Mouse (Mus musculus) intestine, embryonic 15.5 days (tissue): ENCODE results near the gene Hist1h3a. TPM values are rescaled to one million over a fixed set of nuclear protein-coding genes. Genes with fewer than 3 reads are reported as not detected.

ENCODE experiments used
- ATAC-seq: fragments of 200-750 bp; cut with Nextera tagmentation; 2 replicates; pipeline ENCODE4 v1.8.0; 2017; ENCODE audit warnings: moderate TSS enrichment, moderate library complexity
- H3K27ac ChIP-seq: fragments of 300-500 bp; sonication (generic); 2 replicates; pipeline ENCODE4 v1.5.1; 2015; ENCODE audit warnings: mild to moderate bottlenecking, inconsistent platforms
- H3K27me3 ChIP-seq: fragments of 300-500 bp; sonication (generic); replicated peaks from 2 replicates; pipeline ENCODE4 v1.6.1; 2015; ENCODE audit warnings: inconsistent platforms
- H3K36me3 ChIP-seq: fragments of 300-500 bp; sonication (generic); 2 replicates; pipeline ENCODE4 v1.6.1; 2015; ENCODE audit warnings: inconsistent platforms
- H3K4me1 ChIP-seq: fragments of 300-500 bp; sonication (generic); replicated peaks from 2 replicates; pipeline ENCODE4 v1.6.1; 2015; ENCODE audit warnings: inconsistent platforms
- H3K4me2 ChIP-seq: fragments of 300-500 bp; sonication (generic); replicated peaks from 2 replicates; pipeline ENCODE4 v1.6.1; 2015; ENCODE audit warnings: mild to moderate bottlenecking, inconsistent platforms
- H3K4me3 ChIP-seq: fragments of 300-500 bp; sonication (generic); replicated peaks from 2 replicates; pipeline ENCODE4 v1.5.1; 2015; ENCODE audit warnings: inconsistent platforms
- H3K9ac ChIP-seq: fragments of 300-500 bp; sonication (generic); 2 replicates; pipeline ENCODE4 v1.6.1; 2015; ENCODE audit warnings: inconsistent platforms
- H3K9me3 ChIP-seq: fragments of 300-500 bp; sonication (generic); 2 replicates; pipeline ENCODE4 v1.6.1; 2016; ENCODE audit warnings: inconsistent platforms
- WGBS: fragments of 180-500 bp; shearing (Covaris S2); methylation state at CpG from one replicate; pipeline ENCODE4 v1.1.7; 2015; 5-methylcytosine and 5-hydroxymethylcytosine counted together
- polyA plus RNA-seq: library from polyadenylated mRNA; unstranded; fragments of >200 nt; fragmentation: Nextera tagmentation; extraction: Ambion mirVana; gene quantifications from 2 replicates; pipeline ENCODE4 v1.2.1, GENCODE M21; 2015

The Hist1h3a gene
- polyA plus RNA-seq, 1 experiment from 2014 or later: 6.4 TPM

DNA sequence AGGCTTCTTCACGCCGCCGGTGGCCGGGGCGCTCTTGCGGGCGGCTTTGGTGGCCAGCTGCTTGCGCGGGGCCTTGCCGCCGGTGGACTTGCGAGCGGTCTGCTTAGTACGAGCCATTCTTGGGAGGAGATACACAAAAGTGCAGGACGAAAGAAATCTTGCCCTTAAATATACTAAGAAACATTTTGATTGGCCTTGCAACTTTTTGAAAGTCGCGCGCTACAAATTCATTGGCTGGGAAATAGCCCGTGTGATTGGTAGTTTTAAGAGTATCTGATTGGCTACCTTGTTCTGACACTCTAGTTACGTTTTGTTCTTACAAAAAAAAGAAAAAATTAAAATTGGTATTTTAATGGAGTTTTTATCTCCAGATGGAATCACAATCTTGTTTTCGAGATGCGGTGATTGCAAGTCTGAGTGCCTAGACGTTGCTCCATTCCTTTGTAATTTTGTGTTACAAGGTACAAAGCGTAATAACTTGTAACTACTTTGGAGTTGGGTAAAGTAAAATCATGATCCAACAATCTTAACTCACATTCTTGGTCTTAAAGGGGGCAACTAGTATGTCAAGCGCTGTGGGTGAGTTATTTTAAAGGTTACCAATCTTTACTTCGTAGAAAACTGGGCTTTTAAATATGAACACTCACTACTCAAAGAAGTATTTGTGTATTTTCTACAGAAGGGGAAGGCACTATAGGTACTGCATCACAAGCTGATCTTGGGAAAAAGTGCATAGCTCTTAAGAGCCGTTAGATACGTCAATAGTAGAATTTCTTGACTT is 16.6 kb downstream of the Hist1h3a start, which contains the start of gene Hist1h3c:
Gene Hist1h3c (minus strand): TSS at position 222 of the 781 bp plus-strand sequence.
- no peaks in the 10 kb centered on the region for H3K36me3 ChIP-seq
- no peaks in the 10 kb centered on the region for H3K27me3 ChIP-seq
- H3K4me3 ChIP-seq: peak within 1 kb of the TSS; percentile 39
- peak within 1 kb of the TSS; percentile 54 for H3K9ac ChIP-seq
- 0 out of 2 replicates have a peak, but pooled peaks cover 4% of the 10 kb centered on the region for H3K4me1 ChIP-seq
- H3K27ac ChIP-seq: peak within 1 kb of the TSS; percentile 98
- no peaks in the 10 kb centered on the region for H3K9me3 ChIP-seq
- ATAC-seq: peak; percentile 77
- H3K4me2 ChIP-seq: peak within 1 kb of the TSS; percentile 56
- under 1% methylated on average over 25 of the region's 28 CpGs for WGBS

DNA sequence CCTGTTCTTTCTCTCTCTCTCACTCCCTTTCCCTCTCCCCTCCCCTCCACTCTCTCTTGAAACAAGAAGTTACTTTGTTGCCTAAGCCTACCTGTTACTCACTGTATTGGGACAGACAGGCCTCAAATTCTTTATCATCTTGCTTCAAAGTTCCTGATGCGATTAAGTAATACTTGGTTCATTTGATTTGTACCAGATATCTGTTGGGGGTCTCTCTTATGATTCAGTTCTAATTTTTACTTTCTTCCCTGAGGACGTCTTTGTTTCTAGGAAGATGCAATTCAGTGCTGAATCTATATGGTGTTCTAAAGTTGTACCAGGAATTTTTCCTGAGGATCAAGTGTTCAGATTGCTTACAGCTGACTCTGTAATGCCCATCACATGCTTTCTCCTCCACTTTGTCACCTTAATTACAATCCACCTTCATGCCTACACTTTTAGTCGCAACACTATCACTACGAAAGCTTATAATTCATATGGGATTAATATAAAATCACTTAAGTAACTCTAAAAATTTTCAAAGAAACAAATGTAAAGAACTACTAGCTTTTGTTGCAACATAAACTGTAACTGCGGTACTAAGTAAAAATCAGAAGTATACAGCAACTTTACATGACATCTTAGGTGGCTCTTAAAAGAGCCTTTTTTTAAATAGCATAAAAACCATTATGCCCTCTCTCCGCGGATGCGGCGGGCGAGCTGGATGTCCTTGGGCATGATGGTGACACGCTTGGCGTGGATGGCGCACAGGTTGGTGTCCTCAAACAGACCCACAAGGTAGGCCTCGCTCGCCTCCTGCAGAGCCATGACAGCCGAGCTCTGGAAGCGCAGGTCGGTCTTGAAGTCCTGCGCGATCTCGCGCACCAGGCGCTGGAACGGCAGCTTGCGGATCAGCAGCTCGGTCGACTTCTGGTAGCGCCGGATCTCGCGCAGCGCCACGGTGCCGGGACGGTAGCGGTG is 17.5 kb downstream of the Hist1h3a start:
- H3K4me1 ChIP-seq: 0 out of 2 replicates have a peak, but pooled peaks cover 4% of the 10 kb centered on the region
- no peak; the same call in 1 of the 2 replicates for ATAC-seq
- peak overlapping the region; percentile 62 for H3K27ac ChIP-seq
- peak overlapping the region; percentile 39 for H3K4me3 ChIP-seq
- WGBS: 2% methylated on average over 17 of the region's 36 CpGs
- no peaks in the 10 kb centered on the region for H3K9me3 ChIP-seq
- H3K27me3 ChIP-seq: no peaks in the 10 kb centered on the region
- peak overlapping the region; percentile 45 for H3K9ac ChIP-seq
- H3K4me2 ChIP-seq: peak overlapping the region; percentile 54
- H3K36me3 ChIP-seq: no peaks in the 10 kb centered on the region

DNA sequence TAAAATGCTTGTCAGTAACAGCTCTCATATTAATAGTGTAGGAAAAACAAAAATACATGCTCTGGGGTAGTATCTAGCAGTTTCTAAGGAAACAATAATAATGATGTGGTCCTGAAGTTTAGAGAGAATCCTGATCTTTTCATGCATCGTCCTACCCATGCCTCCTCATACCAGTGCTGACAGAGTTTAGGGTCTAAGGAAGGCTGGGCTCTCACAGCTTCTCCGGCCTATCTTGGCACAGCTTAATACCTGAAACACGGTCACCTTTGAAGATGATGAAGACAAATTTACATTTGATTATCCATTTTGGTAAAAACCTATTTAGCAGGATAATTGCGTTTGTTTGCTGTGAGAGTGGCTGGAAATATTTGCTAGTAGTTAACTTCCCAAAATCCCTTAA is 18.2 kb downstream of the Hist1h3a start:
- H3K27me3 ChIP-seq: no peaks in the 10 kb centered on the region
- H3K4me2 ChIP-seq: peak overlapping the region; percentile 54
- H3K9ac ChIP-seq: peak overlapping the region; percentile 40; the same call in 1 of the 2 replicates
- no peaks in the 10 kb centered on the region for H3K36me3 ChIP-seq
- peak overlapping the region; percentile 39; the same call in 1 of the 2 replicates for H3K4me3 ChIP-seq
- 41% methylated on average over 4 of the region's 4 CpGs for WGBS
- no peak overlapping the region for H3K27ac ChIP-seq
- H3K9me3 ChIP-seq: no peaks in the 10 kb centered on the region
- ATAC-seq: no peak
- 0 out of 2 replicates have a peak, but pooled peaks cover 4% of the 10 kb centered on the region for H3K4me1 ChIP-seq

DNA sequence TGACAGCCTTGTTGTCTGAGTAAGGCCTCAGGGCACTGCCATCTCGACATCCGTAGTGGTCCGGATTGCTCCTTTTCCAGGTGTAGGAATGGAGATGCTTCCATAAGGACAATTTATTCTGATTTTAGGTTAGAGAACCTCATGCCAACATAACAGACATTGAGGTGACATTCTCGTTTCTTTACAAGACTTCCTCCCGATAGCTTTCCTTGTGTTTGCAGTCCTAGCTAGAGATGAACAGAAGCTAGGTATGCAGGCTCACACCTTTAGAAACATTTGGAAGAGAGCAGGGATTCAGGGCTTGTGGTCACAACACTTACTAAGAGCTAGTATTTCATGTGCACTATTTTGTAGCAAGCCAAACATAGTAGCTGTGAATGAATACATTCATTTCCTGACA is 19.0 kb downstream of the Hist1h3a start:
- Histone ChIP-seq H3K36me3 (no peaks in the 10 kb centered on the region), H3K4me2 (no peak overlapping the region), H3K27me3 (no peaks in the 10 kb centered on the region), H3K9ac (no peak overlapping the region), H3K4me3 (no peak overlapping the region), H3K9me3 (no peaks in the 10 kb centered on the region), H3K4me1 (0 out of 2 replicates have a peak, but pooled peaks cover 4% of the 10 kb centered on the region), H3K27ac (no peak overlapping the region)
- 84% methylated on average over 5 of the region's 5 CpGs for WGBS
- no peak for ATAC-seq

DNA sequence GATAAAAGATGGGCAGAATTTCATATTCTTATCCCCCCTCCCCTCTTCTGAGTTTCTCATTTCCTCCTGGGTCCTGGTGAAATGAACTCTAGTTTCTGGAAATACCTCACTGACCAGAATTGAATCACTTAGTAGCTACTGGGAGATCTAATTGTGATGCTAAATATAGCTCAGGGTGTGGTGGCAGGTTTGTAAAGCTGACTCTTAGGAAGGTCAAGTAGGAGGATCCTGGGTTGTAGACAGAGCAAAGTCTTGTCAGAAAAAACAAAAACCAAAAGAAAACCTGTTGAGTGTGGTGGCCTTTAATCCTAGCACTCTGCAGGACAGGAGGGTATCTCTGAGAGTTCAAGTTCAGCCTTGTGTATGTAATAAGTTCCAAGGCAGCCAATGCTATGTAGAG is 20.2 kb downstream of the Hist1h3a start:
- no peaks in the 10 kb centered on the region for H3K36me3 ChIP-seq
- no peak for ATAC-seq
- H3K9me3 ChIP-seq: no peaks in the 10 kb centered on the region
- no peak overlapping the region for H3K4me2 ChIP-seq
- no peak overlapping the region for H3K9ac ChIP-seq
- no peak overlapping the region for H3K4me3 ChIP-seq
- H3K4me1 ChIP-seq: no peaks in the 10 kb centered on the region
- H3K27me3 ChIP-seq: no peaks in the 10 kb centered on the region
- H3K27ac ChIP-seq: peak overlapping the region; percentile 51; the same call in 1 of the 2 replicates

DNA sequence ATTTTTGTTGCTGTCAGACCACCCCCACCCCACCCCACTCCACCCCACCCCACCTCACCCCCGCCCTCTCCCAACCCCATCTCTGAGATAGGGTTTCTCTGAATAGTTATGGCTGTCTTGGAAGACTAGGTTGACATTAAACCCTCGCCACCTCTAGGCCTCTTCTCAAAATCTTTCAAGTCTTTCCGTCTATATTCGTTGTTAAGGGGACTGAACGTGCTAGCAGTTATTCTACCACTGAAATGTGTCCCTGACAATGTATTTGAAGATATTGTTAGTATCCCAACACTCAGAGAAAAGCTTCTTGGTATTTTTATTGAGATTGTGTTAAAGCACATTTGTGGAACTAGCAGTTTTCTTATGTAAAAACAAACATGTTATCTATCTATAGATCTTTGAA is 21.3 kb downstream of the Hist1h3a start:
- Histone ChIP-seq H3K27me3 (no peaks in the 10 kb centered on the region), H3K4me1 (no peaks in the 10 kb centered on the region), H3K9me3 (no peaks in the 10 kb centered on the region), H3K27ac (no peak overlapping the region), H3K36me3 (no peaks in the 10 kb centered on the region), H3K4me3 (no peak overlapping the region), H3K4me2 (peak overlapping the region; percentile 94), H3K9ac (no peak overlapping the region)
- 63% methylated on average over 5 of the region's 5 CpGs for WGBS
- no peak for ATAC-seq

DNA sequence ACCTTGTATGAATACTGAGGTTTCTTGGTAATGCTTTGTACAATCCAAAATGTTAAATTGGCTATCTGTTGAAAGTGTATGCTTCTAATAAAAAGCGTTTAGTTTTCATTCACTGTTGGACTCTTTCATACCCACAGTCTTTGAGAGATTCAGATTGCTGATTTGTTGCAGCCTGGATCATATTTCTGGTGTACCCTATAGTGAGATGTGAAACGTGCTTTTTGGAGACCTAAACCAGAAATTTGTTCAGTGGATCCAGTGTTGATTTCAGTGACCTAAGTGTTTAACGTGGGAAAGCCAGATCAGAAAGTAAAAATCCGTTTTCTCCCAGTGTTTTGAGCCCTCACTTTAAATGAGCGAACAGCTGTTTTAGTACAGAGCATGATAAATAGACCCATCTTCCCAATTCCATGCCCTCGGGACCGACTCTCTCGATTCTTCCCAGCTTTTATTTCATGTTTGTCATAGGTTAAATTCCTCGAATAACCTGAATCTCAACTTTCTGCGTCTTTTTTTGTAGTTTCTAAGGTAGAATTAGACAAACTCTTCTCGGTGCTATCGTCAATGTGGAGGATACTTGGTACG is 21.8 kb downstream of the Hist1h3a start:
- no peak for ATAC-seq
- peak overlapping the region; percentile 91 for H3K9ac ChIP-seq

DNA sequence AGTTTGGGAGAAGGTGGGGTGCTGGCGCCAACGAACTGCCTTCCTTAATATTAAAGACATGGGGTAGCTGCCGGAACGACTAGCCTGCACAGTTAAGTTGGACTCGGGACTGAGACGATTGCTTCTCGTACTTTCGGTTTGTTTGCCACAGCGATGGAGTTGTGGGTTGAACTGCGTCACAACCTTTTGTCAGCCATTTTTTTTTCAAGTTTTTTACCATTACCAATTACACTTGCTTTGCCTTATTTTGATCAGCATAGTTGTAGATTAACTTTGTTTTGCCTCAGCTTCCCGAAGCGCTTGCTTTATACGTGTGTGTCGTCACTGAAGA is 22.3 kb downstream of the Hist1h3a start:
- under 1% methylated on average over 14 of the region's 14 CpGs for WGBS
- ATAC-seq: no peak

More for the DNA sequence above, 21.8 kb downstream of the Hist1h3a start:
- Histone ChIP-seq H3K36me3 (no peaks in the 10 kb centered on the region), H3K9me3 (no peaks in the 10 kb centered on the region), H3K4me1 (no peaks in the 10 kb centered on the region), H3K4me3 (peak overlapping the region; percentile 59), H3K27me3 (no peaks in the 10 kb centered on the region), H3K4me2 (peak overlapping the region; percentile 94), H3K27ac (peak overlapping the region; percentile 99)
- 19% methylated on average over 13 of the region's 13 CpGs for WGBS

DNA sequence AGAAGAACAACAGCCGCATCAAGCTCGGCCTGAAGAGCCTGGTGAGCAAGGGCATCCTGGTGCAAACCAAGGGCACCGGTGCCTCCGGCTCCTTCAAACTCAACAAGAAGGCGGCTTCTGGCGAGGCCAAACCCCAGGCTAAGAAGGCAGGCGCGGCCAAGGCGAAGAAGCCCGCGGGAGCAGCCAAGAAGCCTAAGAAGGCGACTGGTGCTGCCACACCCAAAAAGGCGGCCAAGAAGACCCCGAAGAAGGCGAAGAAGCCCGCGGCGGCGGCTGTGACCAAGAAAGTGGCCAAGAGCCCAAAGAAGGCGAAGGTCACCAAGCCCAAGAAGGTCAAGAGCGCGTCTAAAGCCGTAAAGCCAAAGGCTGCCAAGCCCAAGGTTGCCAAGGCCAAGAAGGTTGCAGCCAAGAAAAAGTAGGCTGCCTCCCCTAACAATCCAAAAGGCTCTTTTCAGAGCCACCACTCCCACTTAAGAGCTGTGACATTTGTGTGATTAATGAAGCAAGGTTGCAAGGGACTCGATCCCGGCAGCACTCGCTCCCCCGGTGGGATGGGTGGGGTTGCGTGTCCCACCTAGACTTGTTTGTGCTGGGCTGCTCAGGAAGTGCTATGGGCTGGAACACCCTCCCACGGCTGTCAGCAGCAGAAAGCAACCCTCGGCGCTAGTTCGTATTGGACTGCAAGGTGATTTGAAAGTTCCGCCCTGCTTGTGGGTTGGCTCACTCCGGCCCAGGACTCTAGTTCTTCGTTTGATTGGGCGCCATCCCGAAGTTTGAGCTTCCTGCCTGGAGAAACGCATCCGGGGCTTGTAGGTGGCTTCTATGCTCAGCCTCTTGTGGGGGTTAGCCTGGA is 22.9 kb downstream of the Hist1h3a start:
- Histone ChIP-seq H3K9me3 (no peaks in the 10 kb centered on the region), H3K27ac (peak overlapping the region; percentile 99), H3K36me3 (no peaks in the 10 kb centered on the region), H3K27me3 (no peaks in the 10 kb centered on the region), H3K4me1 (no peaks in the 10 kb centered on the region), H3K9ac (peak overlapping the region; percentile 91), H3K4me2 (peak overlapping the region; percentile 94), H3K4me3 (peak overlapping the region; percentile 59)
- under 1% methylated on average over 39 of the region's 39 CpGs for WGBS
- peak; percentile 90 for ATAC-seq

More for the DNA sequence above, 22.3 kb downstream of the Hist1h3a start:
- Histone ChIP-seq H3K36me3 (no peaks in the 10 kb centered on the region), H3K9me3 (no peaks in the 10 kb centered on the region), H3K4me1 (no peaks in the 10 kb centered on the region), H3K4me2 (peak overlapping the region; percentile 94), H3K27ac (peak overlapping the region; percentile 99), H3K9ac (peak overlapping the region; percentile 91), H3K4me3 (peak overlapping the region; percentile 59), H3K27me3 (no peaks in the 10 kb centered on the region)

DNA sequence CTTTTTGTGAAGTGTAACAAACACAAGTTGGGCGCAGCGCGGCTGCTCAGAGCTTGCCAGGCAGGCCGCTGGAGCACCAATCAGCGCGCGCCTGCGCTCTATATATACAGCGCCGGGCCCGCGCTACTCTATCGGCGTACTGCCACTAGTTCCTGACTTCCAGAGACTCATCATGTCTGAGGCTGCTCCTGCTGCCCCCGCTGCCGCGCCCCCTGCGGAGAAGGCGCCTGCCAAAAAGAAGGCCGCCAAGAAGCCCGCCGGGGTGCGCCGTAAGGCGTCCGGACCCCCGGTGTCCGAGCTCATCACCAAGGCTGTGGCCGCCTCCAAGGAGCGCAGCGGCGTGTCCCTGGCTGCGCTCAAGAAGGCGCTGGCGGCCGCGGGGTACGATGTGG is 23.5 kb downstream of the Hist1h3a start, which contains the start of gene Hist1h1c:
Gene Hist1h1c (plus strand): TSS at position 132 of the 392 bp plus-strand sequence.
- Histone ChIP-seq H3K27ac (peak within 1 kb of the TSS; percentile 99), H3K27me3 (no peaks in the 10 kb centered on the region), H3K9me3 (no peaks in the 10 kb centered on the region), H3K9ac (peak within 1 kb of the TSS; percentile 91), H3K4me1 (no peaks in the 10 kb centered on the region), H3K4me2 (peak within 1 kb of the TSS; percentile 94), H3K4me3 (peak within 1 kb of the TSS; percentile 59), H3K36me3 (no peaks in the 10 kb centered on the region)
- peak; percentile 93 for ATAC-seq
- 0% methylated on average over 38 of the region's 38 CpGs for WGBS

DNA sequence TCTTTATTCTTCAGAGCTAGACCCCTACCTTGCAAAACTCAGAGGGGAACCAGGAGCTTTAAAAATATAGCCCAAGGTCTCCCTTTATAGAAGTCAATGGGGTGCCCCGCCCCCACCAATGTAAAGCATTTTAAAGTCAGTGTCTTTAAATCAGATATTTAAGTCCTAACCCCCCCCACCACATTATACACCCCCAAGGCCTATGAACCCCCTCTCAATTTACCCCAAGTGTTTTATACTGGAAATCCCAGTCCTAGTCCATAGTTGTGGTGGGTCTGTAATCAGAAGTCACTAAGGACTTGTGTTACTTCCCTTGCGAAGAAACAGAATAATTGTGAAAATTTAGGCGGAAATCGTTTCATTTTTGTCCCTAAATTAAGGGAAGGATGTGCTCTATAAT is 24.1 kb downstream of the Hist1h3a start:
- peak overlapping the region; percentile 99 for H3K27ac ChIP-seq
- H3K36me3 ChIP-seq: no peaks in the 10 kb centered on the region
- 25% methylated on average over 4 of the region's 4 CpGs for WGBS
- H3K4me3 ChIP-seq: no peak overlapping the region
- H3K27me3 ChIP-seq: no peaks in the 10 kb centered on the region
- no peaks in the 10 kb centered on the region for H3K9me3 ChIP-seq
- H3K4me2 ChIP-seq: peak overlapping the region; percentile 94
- no peak for ATAC-seq
- H3K4me1 ChIP-seq: no peaks in the 10 kb centered on the region
- H3K9ac ChIP-seq: 0 out of 2 replicates have a peak overlapping the region, but pooled peaks have one; percentile 91
